Mouse (Mus musculus): Measurements from ENCODE around the gene Ptpn6. TPM values are rescaled to one million over a fixed set of nuclear protein-coding genes. Genes with fewer than 3 reads are reported as not detected.

Gene Ptpn6
- total and polyA plus RNA-seq, 3 experiments = 91.9 to 184 TPM; not detected in 1

DNA sequence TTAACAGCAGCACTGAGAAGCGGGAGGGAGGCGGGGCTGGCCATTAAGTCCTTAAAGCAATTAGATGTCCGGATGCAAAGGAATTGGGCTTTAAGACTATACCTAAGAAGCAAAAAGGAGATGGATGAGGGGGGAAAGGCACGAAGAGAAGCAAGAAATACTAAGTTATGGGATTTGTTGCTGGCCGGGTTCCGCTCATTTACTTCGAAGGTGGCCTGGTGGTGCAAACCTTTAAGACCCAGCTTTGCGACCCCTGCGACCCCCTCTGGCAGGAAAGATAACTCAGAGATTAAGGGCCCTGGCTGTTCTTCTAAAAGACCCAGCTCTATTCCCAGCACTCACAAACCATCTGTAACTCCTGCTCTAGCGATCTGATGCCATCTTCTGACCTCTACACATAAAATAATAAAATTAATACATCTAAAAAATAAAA is 41.5 kb upstream of the Ptpn6 start:
- TF ChIP-seq MAX (IDR thresholded peaks at IDR 0.05; ENCODE audit: low read length) (no peak), TBP (IDR thresholded peaks at IDR 0.05; ENCODE audit: low read depth, low read length) (no peak), TAL1 (IDR thresholded peaks at IDR 0.05; ENCODE audit: low read length) (no peak), MAZ (IDR thresholded peaks at IDR 0.05; ENCODE audit: low read depth, low read length) (no peak), BHLHE40 (IDR thresholded peaks at IDR 0.05; ENCODE audit: borderline replicate concordance, low read depth, low read length) (no peak), USF1 (IDR thresholded peaks at IDR 0.05; ENCODE audit: low read depth, low read length) (no peak), KAT2A (conservative IDR thresholded peaks at IDR 0.05; ENCODE audit: low read depth, low read length) (no peak), MEF2A (IDR thresholded peaks at IDR 0.05; ENCODE audit: extremely low read depth, insufficient replicate concordance, low read depth, low read length, poor library complexity, severe bottlenecking) (no peak)
- H3K4me3 ChIP-seq (ENCODE audit: control insufficient read depth in 1 of 2, insufficient read depth in 1 of 2, low read depth in 2 of 2, low read length in 2 of 2) = no peak overlapping the region

GRCm38 (mm10) chr6:124779222-124779983 is 40.9 kb upstream of the Ptpn6 start, which contains the start of gene Lrrc23:
TSS of gene Lrrc23 (minus strand) at chr6:124779727.
- TF ChIP-seq SMC3 (IDR thresholded peaks at IDR 0.05; ENCODE audit: low read depth, low read length) = no peak
- no peak for TF ChIP-seq TCF12 (IDR thresholded peaks at IDR 0.05; ENCODE audit: low read depth, low read length)
- TF ChIP-seq ELF1 (IDR thresholded peaks at IDR 0.05; ENCODE audit: low read depth, low read length) = no peak
- TF ChIP-seq USF1 (IDR thresholded peaks at IDR 0.05; ENCODE audit: low read depth, low read length) = no peak
- TF ChIP-seq MAFK (IDR thresholded peaks at IDR 0.05; ENCODE audit: borderline replicate concordance, low read depth, low read length) = no peak
- Histone ChIP-seq H3K36me3 (ENCODE audit: control insufficient read depth in 1 of 2, insufficient read depth in 2 of 2, low read length in 2 of 2) (no peaks in the 10 kb centered on the region), H3K4me3 (ENCODE audit: control insufficient read depth in 1 of 2, insufficient read depth in 1 of 2, low read depth in 2 of 2, low read length in 2 of 2) (no peak within 1 kb of the TSS), H3K9ac (ENCODE audit: control insufficient read depth, low read depth, low read length, poor library complexity, severe bottlenecking) (no peak within 1 kb of the TSS), H3K27me3 (ENCODE audit: control insufficient read depth in 1 of 2, insufficient read depth in 2 of 2, low read length in 2 of 2) (peaks cover 9 to 12% of the 10 kb centered on the region in 2 experiments), H3K4me1 (ENCODE audit: control insufficient read depth in 1 of 2, insufficient read depth in 2 of 2, low read length in 2 of 2) (no peaks in the 10 kb centered on the region), H3K9me3 (replicated peaks; ENCODE audit: insufficient read depth, low read length) (no peaks in the 10 kb centered on the region), H3K79me2 (ENCODE audit: control insufficient read depth, insufficient read depth, low read length, poor library complexity) (no peaks in the 10 kb centered on the region), H3K27ac (ENCODE audit: control insufficient read depth, low read depth, low read length) (no peak within 1 kb of the TSS)
- no peak for DNase-seq (ENCODE audit: low read depth, low spot score)

More for the DNA sequence above, 41.5 kb upstream of the Ptpn6 start:
- Histone ChIP-seq H3K9ac (ENCODE audit: control insufficient read depth, low read depth, low read length, poor library complexity, severe bottlenecking) (no peak overlapping the region), H3K9me3 (replicated peaks; ENCODE audit: insufficient read depth, low read length) (no peaks in the 10 kb centered on the region), H3K79me2 (ENCODE audit: control insufficient read depth, insufficient read depth, low read length, poor library complexity) (no peaks in the 10 kb centered on the region), H3K4me1 (ENCODE audit: control insufficient read depth in 1 of 2, insufficient read depth in 2 of 2, low read length in 2 of 2) (no peaks in the 10 kb centered on the region), H3K27me3 (ENCODE audit: control insufficient read depth in 1 of 2, insufficient read depth in 2 of 2, low read length in 2 of 2) (peaks cover 9 to 12% of the 10 kb centered on the region in 2 experiments), H3K36me3 (ENCODE audit: control insufficient read depth in 1 of 2, insufficient read depth in 2 of 2, low read length in 2 of 2) (no peaks in the 10 kb centered on the region), H3K27ac (ENCODE audit: control insufficient read depth, low read depth, low read length) (no peak overlapping the region)
- no peak for DNase-seq (ENCODE audit: low read depth, low spot score)

DNA sequence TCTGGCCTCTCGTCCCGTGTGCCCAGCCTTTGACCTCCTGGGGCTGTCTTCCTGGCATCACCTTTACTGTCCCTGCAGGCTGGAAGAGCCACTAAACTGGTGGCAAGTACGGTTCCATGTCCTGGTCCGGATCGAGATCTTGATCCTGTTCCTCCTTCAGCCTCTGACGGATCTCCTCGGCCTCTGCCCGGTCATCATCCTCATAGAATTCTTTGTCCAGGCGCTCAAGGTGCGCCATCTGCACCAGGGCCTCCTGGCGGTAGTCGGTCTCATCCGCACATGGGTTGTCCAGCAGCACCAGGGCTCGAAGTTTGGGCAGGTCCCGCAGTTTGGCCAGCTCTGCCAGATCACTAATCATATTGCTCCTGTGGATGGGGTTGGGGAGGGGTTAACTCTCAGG is 32.0 kb upstream of the Ptpn6 start:
- H3K4me1 ChIP-seq (ENCODE audit: control insufficient read depth in 1 of 2, insufficient read depth in 2 of 2, low read length in 2 of 2) = peaks cover 0 to 15% of the 10 kb centered on the region in 2 experiments; a peak in 2 of 4 replicates
- H3K27ac ChIP-seq (ENCODE audit: control insufficient read depth, low read depth, low read length) = no peak overlapping the region
- H3K79me2 ChIP-seq (ENCODE audit: control insufficient read depth, insufficient read depth, low read length, poor library complexity) = no peaks in the 10 kb centered on the region; the same call in 1 of the 2 replicates
- no peak overlapping the region for H3K9ac ChIP-seq (ENCODE audit: control insufficient read depth, low read depth, low read length, poor library complexity, severe bottlenecking)
- H3K36me3 ChIP-seq (ENCODE audit: control insufficient read depth in 1 of 2, insufficient read depth in 2 of 2, low read length in 2 of 2) = peaks cover 0 to 6% of the 10 kb centered on the region in 2 experiments; a peak in 1 of 4 replicates
- peaks cover 2 to 4% of the 10 kb centered on the region in 2 experiments; a peak in 3 of 4 replicates for H3K27me3 ChIP-seq (ENCODE audit: control insufficient read depth in 1 of 2, insufficient read depth in 2 of 2, low read length in 2 of 2)
- H3K9me3 ChIP-seq (replicated peaks; ENCODE audit: insufficient read depth, low read length) = no peaks in the 10 kb centered on the region
- DNase-seq (ENCODE audit: low read depth, low spot score) = no peak
- no peak overlapping the region for H3K4me3 ChIP-seq (ENCODE audit: control insufficient read depth in 1 of 2, insufficient read depth in 1 of 2, low read depth in 2 of 2, low read length in 2 of 2)
- TF ChIP-seq RCOR1 (IDR thresholded peaks at IDR 0.05; ENCODE audit: low read depth, low read length) (no peak), ELF1 (IDR thresholded peaks at IDR 0.05; ENCODE audit: low read depth, low read length) (no peak), ETS1 (IDR thresholded peaks at IDR 0.05; ENCODE audit: low read depth, low read length) (no peak), MEF2A (IDR thresholded peaks at IDR 0.05; ENCODE audit: extremely low read depth, insufficient replicate concordance, low read depth, low read length, poor library complexity, severe bottlenecking) (no peak), MYB (IDR thresholded peaks at IDR 0.05; ENCODE audit: low read depth, low read length) (no peak), RAD21 (IDR thresholded peaks at IDR 0.05; ENCODE audit: low read depth, low read length) (no peak), ZNF384 (IDR thresholded peaks at IDR 0.05; ENCODE audit: low read depth, low read length) (no peak), ZC3H11A (IDR thresholded peaks at IDR 0.05; ENCODE audit: low read depth, low read length) (no peak), BHLHE40 (IDR thresholded peaks at IDR 0.05; ENCODE audit: borderline replicate concordance, low read depth, low read length) (no peak), NELFE (IDR thresholded peaks at IDR 0.05; ENCODE audit: low read depth, low read length) (no peak), NRF1 (IDR thresholded peaks at IDR 0.05; ENCODE audit: insufficient read depth, low read depth, low read length, poor library complexity, severe bottlenecking) (no peak), MXI1 (IDR thresholded peaks at IDR 0.05; ENCODE audit: low read depth, low read length) (no peak), UBTF (IDR thresholded peaks at IDR 0.05; ENCODE audit: borderline replicate concordance, insufficient read depth, low read depth, low read length) (no peak), POLR2AphosphoS5 (IDR thresholded peaks at IDR 0.05; ENCODE audit: borderline replicate concordance, low read depth, low read length) (no peak)
